ENCODE assay signal across 35 mouse cellular contexts in genomic region chr1:169071366-169071765, GRCm38 (mm10).
"Had no signal": no experiment of that assay in that cellular context is flagged by ENCODE, and none has a peak within 500 bp of the region (broad histone marks: within the 10 kb centered on the region; RNA-seq: fewer than 3 reads in every experiment).

No protein-coding gene starts in this region.

- H3K4me1 ChIP-seq: heart, embryonic 10.5 days; heart, embryonic 13.5 days; heart, embryonic 15.5 days; hindbrain, embryonic 10.5 days; hindbrain, embryonic 13.5 days; hindbrain, embryonic 15.5 days; intestine, embryonic 15.5 days had no signal

- DNase-seq: heart, postnatal 10 days; heart, postnatal 14 days; heart, postnatal 36 days; heart, postnatal 4 days; kidney, adult 11 months; kidney, adult 18-20 months; kidney, adult 2 months; kidney, adult 8-10 months; kidney, adult 9 months; kidney, postnatal 10 days; kidney, postnatal 14 days; kidney, postnatal 25 days; kidney, postnatal 36 days; kidney, postnatal 4 days; layer of hippocampus, adult 9-11 months; layer of hippocampus, postnatal 36 days had no signal

- H3K4me3 ChIP-seq: heart, embryonic 10.5 days; heart, embryonic 12.5 days; heart, embryonic 13.5 days; heart, embryonic 15.5 days; hindbrain, embryonic 10.5 days; hindbrain, embryonic 12.5 days; hindbrain, embryonic 13.5 days; hindbrain, embryonic 15.5 days; intestine, embryonic 15.5 days; kidney, embryonic 15.5 days; layer of hippocampus, adult 2 months had no signal

- H3K36me3 ChIP-seq: heart, embryonic 10.5 days; heart, embryonic 12.5 days; heart, embryonic 13.5 days; heart, embryonic 15.5 days; hindbrain, embryonic 10.5 days; hindbrain, embryonic 12.5 days; hindbrain, embryonic 13.5 days; hindbrain, embryonic 15.5 days; intestine, embryonic 15.5 days; kidney, embryonic 15.5 days had no signal

- H3K27ac ChIP-seq: heart, embryonic 10.5 days; heart, embryonic 13.5 days; heart, embryonic 15.5 days; hindbrain, embryonic 10.5 days; hindbrain, embryonic 12.5 days; hindbrain, embryonic 13.5 days; hindbrain, embryonic 14.5 days; hindbrain, embryonic 15.5 days; hindbrain, postnatal 0 days; intestine, embryonic 15.5 days; kidney, embryonic 15.5 days; kidney, postnatal 0 days; layer of hippocampus, adult 2 months had no signal

- H3K4me2 ChIP-seq: heart, embryonic 11.5 days; heart, embryonic 12.5 days; heart, embryonic 13.5 days; heart, embryonic 15.5 days; hindbrain, embryonic 12.5 days; hindbrain, embryonic 13.5 days; hindbrain, embryonic 14.5 days; hindbrain, embryonic 15.5 days; intestine, embryonic 15.5 days; kidney, embryonic 15.5 days had no signal

- ATAC-seq: hindbrain, embryonic 16.5 days; hindbrain, postnatal 0 days; inflammation-experienced regulatory T-cells, adult 6 months; intestine, embryonic 15.5 days; intestine, embryonic 16.5 days; intestine, postnatal 0 days had no signal

- H3K9ac ChIP-seq: heart, embryonic 12.5 days; heart, embryonic 13.5 days; heart, embryonic 15.5 days; hindbrain, embryonic 12.5 days; hindbrain, embryonic 13.5 days; hindbrain, embryonic 14.5 days; hindbrain, embryonic 15.5 days; intestine, embryonic 15.5 days; kidney, embryonic 15.5 days had no signal

- H3K27me3 ChIP-seq: heart, embryonic 12.5 days; heart, embryonic 13.5 days; heart, embryonic 15.5 days; hindbrain, embryonic 12.5 days; hindbrain, embryonic 13.5 days; hindbrain, embryonic 15.5 days; intestine, embryonic 15.5 days; kidney, embryonic 15.5 days had no signal

- H3K9me3 ChIP-seq: heart, embryonic 10.5 days; heart, embryonic 12.5 days; heart, embryonic 13.5 days; heart, embryonic 15.5 days; hindbrain, embryonic 10.5 days; hindbrain, embryonic 12.5 days; hindbrain, embryonic 13.5 days; hindbrain, embryonic 15.5 days; intestine, embryonic 15.5 days; kidney, embryonic 15.5 days had no signal
